Mouse (Mus musculus) left cerebral cortex, adult 2 months (tissue): ENCODE results near the gene Adcy5. TPM values are rescaled to one million over a fixed set of nuclear protein-coding genes. Genes with fewer than 3 reads are reported as not detected.

Experiments
- DNase-seq, 2 experiments: peaks; one replicate each; pipeline ENCODE4 v3.0.0; 2021 to 2022; ENCODE audit warnings: low spot score in 2 of 2, mixed read lengths in 1 of 2; ENCODE audit errors: extremely low spot score in 1 of 2
- H3K27ac ChIP-seq: fragments of 200-600 bp; 2 replicates; pipeline ENCODE4 v1.8.1; 2022
- H3K4me3 ChIP-seq: fragments of 200-600 bp; 2 replicates; pipeline ENCODE4 v1.8.1; 2022
- CTCF ChIP-seq: fragments of 200-600 bp; IDR thresholded peaks from 2 replicates; pipeline ENCODE4 v1.8.1; 2022; ENCODE audit warnings: antibody characterized with exemption, mild to moderate bottlenecking, moderate library complexity
- intact Hi-C: fragments of 180-260 bp; cut with DNase I; formaldehyde crosslinking; loops from one replicate; pipeline ENCODE4 v1.15.1; 2025
- total RNA-seq, 2 experiments: library from RNA; stranded (reverse); gene quantifications; 2 replicates each; pipeline ENCODE4 v1.2.3; 2021

The Adcy5 gene
- total RNA-seq, 2 experiments from 2014 or later: 96.8 to 129 TPM

- DNase-seq: no peak
- no peak for TF ChIP-seq CTCF
- no peak overlapping the region for H3K27ac ChIP-seq
- intact Hi-C loops: no loop called here
- H3K4me3 ChIP-seq: no peak overlapping the region
These were observed 24.5 kb upstream of the Adcy5 start for GRCm38 (mm10) chr16:35130172-35130571.

GRCm38 (mm10) chr16:35139416-35139815, 15.3 kb upstream of the Adcy5 start:
- H3K27ac ChIP-seq: no peak overlapping the region
- no peak for TF ChIP-seq CTCF
- intact Hi-C loops: no loop called here

DNA sequence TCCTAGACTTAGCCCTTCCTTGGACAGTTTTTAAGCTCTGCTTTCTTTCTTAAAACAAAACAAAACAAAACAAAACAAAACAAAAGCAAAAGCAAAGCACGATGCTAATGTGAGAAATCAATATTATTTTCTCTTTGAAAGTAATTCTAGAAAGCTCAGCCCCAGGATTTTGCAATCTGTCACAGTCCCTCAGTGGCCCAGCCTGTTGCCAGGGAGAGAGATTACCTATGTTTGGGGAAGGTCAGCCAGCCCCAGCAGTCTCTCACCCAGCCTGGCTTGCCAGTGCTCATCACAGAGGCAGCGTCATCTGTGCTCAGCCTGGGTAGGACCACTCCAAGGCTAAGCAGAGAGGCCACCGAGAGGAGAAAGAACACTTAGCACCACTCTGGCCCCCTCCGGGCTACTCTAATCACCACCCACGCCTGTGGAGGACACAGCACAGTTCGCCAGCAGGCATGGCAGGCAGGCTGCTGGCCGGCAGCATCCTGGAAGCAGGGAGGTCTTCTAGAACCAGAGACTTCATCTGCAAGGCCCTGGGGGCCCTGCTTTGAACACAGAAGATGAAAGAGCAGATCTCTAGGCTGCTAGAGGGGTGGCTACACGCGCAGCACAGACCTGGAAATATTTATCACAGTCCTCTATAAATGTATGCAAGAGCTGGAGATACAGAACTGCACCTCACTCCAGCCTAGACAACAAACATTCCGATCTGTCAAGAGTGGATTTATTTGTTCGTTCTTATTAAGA, 14.6 kb upstream of the Adcy5 start:
- TF ChIP-seq CTCF: no peak
- no peak for DNase-seq
- Histone ChIP-seq H3K4me3 (no peak overlapping the region), H3K27ac (no peak overlapping the region)
- intact Hi-C loops: no loop called here

More at GRCm38 (mm10) chr16:35139416-35139815, 15.3 kb upstream of the Adcy5 start:
- DNase-seq: no peak
- H3K4me3 ChIP-seq: no peak overlapping the region

DNA sequence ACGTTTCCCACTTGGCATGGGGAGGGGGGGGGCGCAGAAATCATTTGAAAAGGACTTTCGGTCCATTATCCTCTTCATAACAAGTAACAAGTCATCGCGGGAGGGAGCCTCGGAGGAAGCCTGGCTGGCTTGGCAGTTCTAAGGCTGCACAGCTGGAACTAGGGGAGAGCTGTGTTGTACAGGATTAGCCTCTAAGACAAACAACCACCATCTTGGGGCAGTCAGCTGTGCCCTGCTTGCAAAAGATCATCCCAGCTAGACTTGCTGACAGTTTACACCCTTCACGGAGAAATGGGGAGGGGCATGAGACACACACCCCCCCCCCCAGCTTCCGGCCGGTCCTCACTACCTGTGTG, 14.1 kb upstream of the Adcy5 start:
- no peak overlapping the region for H3K4me3 ChIP-seq
- no peak for TF ChIP-seq CTCF
- no peak overlapping the region for H3K27ac ChIP-seq
- DNase-seq: no peak
- intact Hi-C loops: no loop called here

- intact Hi-C loops: no loop called here
- no peak for DNase-seq
- TF ChIP-seq CTCF: no peak
- H3K4me3 ChIP-seq: no peak overlapping the region
- no peak overlapping the region for H3K27ac ChIP-seq
These were observed 12.8 kb upstream of the Adcy5 start for GRCm38 (mm10) chr16:35141839-35142238.

DNA sequence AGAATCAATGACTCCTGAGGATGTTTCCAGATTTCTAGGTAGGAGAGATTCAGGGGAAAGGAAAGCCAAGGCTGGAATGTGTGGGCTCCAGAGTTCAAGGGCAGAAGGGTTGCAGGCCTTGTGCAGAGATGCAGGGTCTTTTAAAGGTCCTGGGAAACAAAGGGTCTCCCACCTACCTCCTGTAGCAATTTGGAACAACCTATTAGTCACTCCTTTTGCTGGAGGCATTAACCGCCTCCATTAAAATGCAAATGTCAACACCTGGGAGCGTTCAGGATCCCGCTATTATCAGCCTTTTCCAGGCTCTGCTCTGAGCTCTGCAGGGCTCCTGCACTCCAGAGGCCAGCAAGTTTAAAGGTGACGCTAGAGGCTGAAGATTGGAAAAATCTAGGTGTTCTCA, 8.5 kb upstream of the Adcy5 start:
- no peak for TF ChIP-seq CTCF
- DNase-seq: no peak
- intact Hi-C loops: no loop called here
- Histone ChIP-seq H3K27ac (no peak overlapping the region), H3K4me3 (no peak overlapping the region)

GRCm38 (mm10) chr16:35153146-35153755, 1.4 kb upstream of the Adcy5 start:
- TF ChIP-seq CTCF: no peak
- intact Hi-C loops: loop anchor here (5.0 kb wide), 1 partner anchor 96 kb away; no protein-coding TSS in a partner anchor
- peak overlapping the region; percentile 70; the same call in 1 of the 2 replicates for H3K4me3 ChIP-seq
- H3K27ac ChIP-seq: no peak overlapping the region
- no peak for DNase-seq

DNA sequence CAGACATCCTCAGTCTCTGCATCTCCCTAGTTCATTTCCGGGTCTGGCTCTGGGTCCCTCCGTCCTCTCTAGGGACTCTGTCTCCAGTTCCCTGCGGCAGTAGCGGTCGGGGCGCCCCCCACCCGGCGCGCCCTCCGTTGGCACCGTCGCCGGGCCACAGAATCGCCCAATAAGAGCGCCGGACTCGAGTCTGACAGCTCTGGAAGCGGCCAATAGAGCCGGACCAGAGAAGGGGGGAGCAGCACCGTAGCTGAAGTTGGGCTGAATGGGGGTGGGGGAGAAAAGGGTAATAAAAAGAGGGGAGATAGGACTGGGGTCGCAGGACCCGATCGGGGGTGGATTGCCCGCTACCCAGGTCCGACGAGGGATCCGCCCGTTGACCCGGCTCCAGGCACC, 434 bp upstream of the Adcy5 start:
- intact Hi-C loops: loop anchor here (2.0 to 5.0 kb wide), 2 partner anchors 43 to 97 kb away; no protein-coding TSS in a partner anchor
- TF ChIP-seq CTCF: no peak
- Histone ChIP-seq H3K4me3 (peak overlapping the region; percentile 70), H3K27ac (peak overlapping the region; percentile 88)
- peak; percentile 61 to 70 for DNase-seq

GRCm38 (mm10) chr16:35155391-35156305, 971 bp downstream of the Adcy5 start:
- peak; percentile 46 to 68 for DNase-seq
- H3K27ac ChIP-seq: peak overlapping the region; percentile 87
- TF ChIP-seq CTCF: peak; percentile 30
- intact Hi-C loops: loop anchor here (1.0 to 2.0 kb wide), 2 partner anchors 45 to 115 kb away; no protein-coding TSS in a partner anchor
- peak overlapping the region; percentile 70 for H3K4me3 ChIP-seq

GRCm38 (mm10) chr16:35156306-35156695, 1.6 kb downstream of the Adcy5 start:
- DNase-seq: peak; percentile 52 to 65
- H3K27ac ChIP-seq: peak overlapping the region; percentile 87
- TF ChIP-seq CTCF: peak; percentile 60
- peak overlapping the region; percentile 70 for H3K4me3 ChIP-seq
- intact Hi-C loops: no loop called here

DNA sequence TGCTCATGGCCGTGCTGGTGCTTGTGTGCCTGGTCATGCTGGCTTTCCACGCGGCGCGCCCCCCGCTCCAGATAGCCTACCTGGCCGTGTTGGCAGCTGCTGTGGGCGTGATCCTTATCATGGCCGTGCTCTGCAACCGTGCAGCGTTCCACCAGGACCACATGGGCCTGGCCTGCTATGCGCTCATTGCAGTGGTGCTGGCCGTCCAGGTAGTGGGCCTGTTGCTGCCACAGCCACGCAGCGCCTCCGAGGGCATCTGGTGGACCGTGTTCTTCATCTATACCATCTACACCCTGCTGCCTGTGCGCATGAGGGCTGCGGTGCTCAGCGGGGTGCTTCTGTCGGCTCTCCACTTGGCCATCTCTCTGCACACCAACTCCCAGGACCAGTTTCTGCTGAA, 2.2 kb downstream of the Adcy5 start:
- TF ChIP-seq CTCF: no peak
- intact Hi-C loops: no loop called here
- peak overlapping the region; percentile 70 for H3K4me3 ChIP-seq
- 0 out of 2 replicates have a peak overlapping the region, but pooled peaks have one; percentile 5 for H3K27ac ChIP-seq
- no peak for DNase-seq

- H3K27ac ChIP-seq: peak overlapping the region; percentile 58
- TF ChIP-seq CTCF: no peak
- intact Hi-C loops: no loop called here
- peak overlapping the region; percentile 70 for H3K4me3 ChIP-seq
- DNase-seq: no peak
These were observed 4.9 kb downstream of the Adcy5 start for GRCm38 (mm10) chr16:35159532-35159931.
